Mouse (Mus musculus) limb, embryonic 15.5 days (tissue): ENCODE data around the gene Dnajc4. TPM values are rescaled to one million over a fixed set of nuclear protein-coding genes. Genes with fewer than 3 reads are reported as not detected.

Experiments
- ATAC-seq: fragments of 200-750 bp; cut with Nextera tagmentation; 2 replicates; pipeline ENCODE4 v1.8.0; 2017; ENCODE audit warnings: low read depth, moderate TSS enrichment; ENCODE audit not compliant: insufficient number of reproducible peaks, low FRiP score, low TSS enrichment
- H3K27ac ChIP-seq: fragments of 300-500 bp; sonication (generic); 2 replicates; pipeline ENCODE4 v1.5.1; 2015; ENCODE audit warnings: moderate library complexity, mild to moderate bottlenecking, inconsistent platforms
- H3K27me3 ChIP-seq: fragments of 300-500 bp; sonication (generic); 2 replicates; pipeline ENCODE4 v1.6.1; 2015; ENCODE audit warnings: inconsistent platforms
- H3K36me3 ChIP-seq: fragments of 300-500 bp; sonication (generic); 2 replicates; pipeline ENCODE4 v1.6.1; 2015; ENCODE audit warnings: inconsistent platforms
- H3K4me1 ChIP-seq: fragments of 300-500 bp; sonication (generic); 2 replicates; pipeline ENCODE4 v1.6.1; 2015; ENCODE audit warnings: inconsistent platforms
- H3K4me2 ChIP-seq: fragments of 300-500 bp; sonication (generic); 2 replicates; pipeline ENCODE4 v1.6.1; 2015; ENCODE audit warnings: mild to moderate bottlenecking, inconsistent platforms
- H3K4me3 ChIP-seq: fragments of 300-500 bp; sonication (generic); 2 replicates; pipeline ENCODE4 v1.5.1; 2015; ENCODE audit warnings: mild to moderate bottlenecking, inconsistent platforms
- H3K9ac ChIP-seq: fragments of 300-500 bp; sonication (generic); 2 replicates; pipeline ENCODE4 v1.6.1; 2015; ENCODE audit warnings: inconsistent platforms
- H3K9me3 ChIP-seq: fragments of 300-500 bp; sonication (generic); 2 replicates; pipeline ENCODE4 v1.6.1; 2016; ENCODE audit warnings: inconsistent platforms
- whole genome bisulfite sequencing: fragments of 180-500 bp; shearing (Covaris S2); methylation state at CpG from one replicate; pipeline ENCODE4 v1.1.7; 2015; 5-methylcytosine and 5-hydroxymethylcytosine counted together
- polyA plus RNA-seq: library from polyadenylated mRNA; unstranded; fragments of >200 nt; fragmentation: Nextera tagmentation; extraction: Ambion mirVana; gene quantifications from 2 replicates; pipeline ENCODE4 v1.2.1, GENCODE M21; 2015

Dnajc4 gene
- polyA plus RNA-seq, 1 experiment from 2014 or later: 23.8 TPM

- Histone ChIP-seq H3K27me3 (no peaks in the 10 kb centered on the region), H3K27ac (peak overlapping the region; percentile 17; the same call in 1 of the 2 replicates), H3K9ac (no peak overlapping the region), H3K4me3 (no peak overlapping the region), H3K4me1 (0 out of 2 replicates have a peak, but pooled peaks cover 2% of the 10 kb centered on the region), H3K4me2 (no peak overlapping the region), H3K9me3 (no peaks in the 10 kb centered on the region), H3K36me3 (peaks cover 61% of the 10 kb centered on the region)
- no peak for ATAC-seq
- WGBS: 72% methylated on average over 12 of the region's 12 CpGs
These were observed 25.4 kb upstream of the Dnajc4 start for GRCm38 (mm10) chr19:7017541-7018457.

GRCm38 (mm10) chr19:7014481-7015135 lies 22.2 kb upstream of the Dnajc4 start:
- H3K27ac ChIP-seq: no peak overlapping the region
- 0 out of 2 replicates have a peak, but pooled peaks cover 2% of the 10 kb centered on the region for H3K4me1 ChIP-seq
- H3K27me3 ChIP-seq: no peaks in the 10 kb centered on the region
- H3K9me3 ChIP-seq: no peaks in the 10 kb centered on the region
- 90% methylated on average over 20 of the region's 20 CpGs for WGBS
- peaks cover 29% of the 10 kb centered on the region for H3K36me3 ChIP-seq
- no peak overlapping the region for H3K9ac ChIP-seq
- H3K4me2 ChIP-seq: no peak overlapping the region
- no peak for ATAC-seq
- H3K4me3 ChIP-seq: no peak overlapping the region

GRCm38 (mm10) chr19:7013984-7014383 lies 21.6 kb upstream of the Dnajc4 start:
- Histone ChIP-seq H3K27ac (no peak overlapping the region), H3K4me3 (no peak overlapping the region), H3K9me3 (no peaks in the 10 kb centered on the region), H3K4me1 (0 out of 2 replicates have a peak, but pooled peaks cover 2% of the 10 kb centered on the region), H3K9ac (no peak overlapping the region), H3K36me3 (peaks cover 22% of the 10 kb centered on the region; the same call in 1 of the 2 replicates), H3K4me2 (no peak overlapping the region), H3K27me3 (no peaks in the 10 kb centered on the region)
- ATAC-seq: no peak
- WGBS: 85% methylated on average over 9 of the region's 9 CpGs

- ATAC-seq: no peak
- Histone ChIP-seq H3K36me3 (peaks cover 10% of the 10 kb centered on the region; the same call in 1 of the 2 replicates), H3K4me2 (no peak overlapping the region), H3K9ac (no peak overlapping the region), H3K4me3 (no peak overlapping the region), H3K4me1 (0 out of 2 replicates have a peak, but pooled peaks cover 2% of the 10 kb centered on the region), H3K9me3 (no peaks in the 10 kb centered on the region), H3K27me3 (no peaks in the 10 kb centered on the region), H3K27ac (no peak overlapping the region)
- 81% methylated on average over 4 of the region's 4 CpGs for WGBS
These were observed 20.1 kb upstream of the Dnajc4 start for GRCm38 (mm10) chr19:7012426-7012825.

- no peak for ATAC-seq
- no peaks in the 10 kb centered on the region for H3K4me1 ChIP-seq
- H3K27me3 ChIP-seq: no peaks in the 10 kb centered on the region
- H3K9ac ChIP-seq: no peak overlapping the region
- H3K27ac ChIP-seq: no peak overlapping the region
- H3K4me3 ChIP-seq: no peak overlapping the region
- no peaks in the 10 kb centered on the region for H3K36me3 ChIP-seq
- H3K9me3 ChIP-seq: no peaks in the 10 kb centered on the region
- 76% methylated on average over 9 of the region's 9 CpGs for WGBS
- H3K4me2 ChIP-seq: no peak overlapping the region
These were observed 14.7 kb upstream of the Dnajc4 start for GRCm38 (mm10) chr19:7006892-7007593.

GRCm38 (mm10) chr19:6999360-7000063 lies 7.1 kb upstream of the Dnajc4 start:
- H3K9me3 ChIP-seq: no peaks in the 10 kb centered on the region
- 92% methylated on average over 19 of the region's 19 CpGs for WGBS
- H3K4me2 ChIP-seq: no peak overlapping the region
- H3K4me3 ChIP-seq: no peak overlapping the region
- no peak overlapping the region for H3K27ac ChIP-seq
- peaks cover 26% of the 10 kb centered on the region for H3K36me3 ChIP-seq
- H3K9ac ChIP-seq: no peak overlapping the region
- no peaks in the 10 kb centered on the region for H3K27me3 ChIP-seq
- peaks cover 22% of the 10 kb centered on the region for H3K4me1 ChIP-seq
- no peak for ATAC-seq

- peaks cover 26% of the 10 kb centered on the region for H3K36me3 ChIP-seq
- H3K9ac ChIP-seq: no peak overlapping the region
- no peak overlapping the region for H3K4me2 ChIP-seq
- H3K27ac ChIP-seq: no peak overlapping the region
- 80% methylated on average over 9 of the region's 9 CpGs for WGBS
- no peaks in the 10 kb centered on the region for H3K9me3 ChIP-seq
- peaks cover 32% of the 10 kb centered on the region for H3K4me1 ChIP-seq
- H3K4me3 ChIP-seq: no peak overlapping the region
- ATAC-seq: no peak
- H3K27me3 ChIP-seq: no peaks in the 10 kb centered on the region
These were observed 5.4 kb upstream of the Dnajc4 start for GRCm38 (mm10) chr19:6997721-6998290.

GRCm38 (mm10) chr19:6996006-6996405 lies 3.6 kb upstream of the Dnajc4 start, which contains the start of the genes Nudt22 and Trpt1:
Gene Nudt22, minus strand, starts transcription at chr19:6996117.
Gene Trpt1, plus strand, starts transcription at chr19:6996131.
- ATAC-seq: peak; percentile 79
- Histone ChIP-seq H3K27me3 (no peaks in the 10 kb centered on the region), H3K9ac (peak within 1 kb of the TSS; percentile 74), H3K4me1 (peaks cover 43% of the 10 kb centered on the region), H3K4me3 (peak within 1 kb of the TSS; percentile 63), H3K4me2 (peak within 1 kb of the TSS; percentile 80), H3K36me3 (peaks cover 26% of the 10 kb centered on the region), H3K9me3 (no peaks in the 10 kb centered on the region), H3K27ac (peak within 1 kb of the TSS; percentile 75)
- WGBS: under 1% methylated on average over 23 of the region's 24 CpGs

- no peak for ATAC-seq
- H3K9ac ChIP-seq: peak overlapping the region; percentile 52
- H3K27ac ChIP-seq: peak overlapping the region; percentile 43; the same call in 1 of the 2 replicates
- peaks cover 43% of the 10 kb centered on the region for H3K4me1 ChIP-seq
- peak overlapping the region; percentile 80 for H3K4me2 ChIP-seq
- H3K9me3 ChIP-seq: no peaks in the 10 kb centered on the region
- 43% methylated on average over 21 of the region's 21 CpGs for WGBS
- H3K4me3 ChIP-seq: peak overlapping the region; percentile 63
- H3K36me3 ChIP-seq: peaks cover 26% of the 10 kb centered on the region
- no peaks in the 10 kb centered on the region for H3K27me3 ChIP-seq
These were observed 3.1 kb upstream of the Dnajc4 start for GRCm38 (mm10) chr19:6995255-6995991.

- no peak overlapping the region for H3K4me2 ChIP-seq
- no peaks in the 10 kb centered on the region for H3K9me3 ChIP-seq
- peaks cover 43% of the 10 kb centered on the region for H3K4me1 ChIP-seq
- peaks cover 18% of the 10 kb centered on the region for H3K36me3 ChIP-seq
- H3K27ac ChIP-seq: no peak overlapping the region
- no peak for ATAC-seq
- no peaks in the 10 kb centered on the region for H3K27me3 ChIP-seq
- peak overlapping the region; percentile 63; the same call in 1 of the 2 replicates for H3K4me3 ChIP-seq
- H3K9ac ChIP-seq: no peak overlapping the region
- 82% methylated on average over 8 of the region's 8 CpGs for WGBS
These were observed 2.1 kb upstream of the Dnajc4 start for GRCm38 (mm10) chr19:6994489-6994888.
